Mouse (Mus musculus) ES-E14 (cell line): ENCODE data around the gene Gm9767.

Experiments
- CHD2 ChIP-seq: IDR thresholded peaks from 2 replicates; pipeline ENCODE4 v1.6.1; 2014; ENCODE audit warnings: mild to moderate bottlenecking, low read depth, low read length, inconsistent platforms
- HCFC1 ChIP-seq: IDR thresholded peaks from 2 replicates; pipeline ENCODE4 v1.6.1; 2012; ENCODE audit warnings: low read length, inconsistent platforms, borderline replicate concordance; ENCODE audit not compliant: insufficient read depth
- MAFK ChIP-seq: IDR thresholded peaks from 2 replicates; pipeline ENCODE4 v1.6.1; 2014; ENCODE audit warnings: mild to moderate bottlenecking, low read depth, low read length, inconsistent platforms; ENCODE audit not compliant: insufficient read depth
- ZC3H11A ChIP-seq: IDR thresholded peaks from 2 replicates; pipeline ENCODE4 v1.6.1; 2012; ENCODE audit warnings: low read depth, mild to moderate bottlenecking, inconsistent platforms, low read length, borderline replicate concordance
- ZNF384 ChIP-seq: IDR thresholded peaks from 2 replicates; pipeline ENCODE4 v1.6.1; 2012; ENCODE audit warnings: low read depth, low read length, inconsistent platforms

DNA sequence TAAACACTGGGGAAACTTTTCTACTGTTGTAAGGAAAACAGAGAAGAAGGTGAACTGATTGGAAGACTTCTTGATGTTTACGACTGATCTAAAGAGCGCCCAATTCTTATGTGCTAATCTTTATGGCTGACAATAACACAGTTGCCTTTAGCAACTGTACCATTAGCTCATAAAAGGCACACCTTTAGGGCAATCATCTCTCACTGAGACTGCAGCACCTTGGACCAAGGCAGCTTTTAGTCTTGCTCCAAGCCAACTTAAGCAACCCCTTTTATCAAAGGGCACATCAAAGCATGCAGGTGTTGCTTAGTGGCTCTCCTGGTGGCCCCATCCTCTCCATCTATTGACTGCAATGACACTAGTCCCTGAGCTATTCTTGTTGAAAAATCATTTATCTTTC lies 26.9 kb upstream of the Gm9767 start:
- TF ChIP-seq ZNF384: no peak
- no peak for TF ChIP-seq MAFK
- TF ChIP-seq HCFC1: no peak
- no peak for TF ChIP-seq ZC3H11A
- no peak for TF ChIP-seq CHD2
